Mouse (Mus musculus) E14TG2a.4 (cell line): ENCODE measurements around the gene Hmgcs2.

Experiments
- CTCF ChIP-seq: conservative IDR thresholded peaks from 2 replicates; pipeline ENCODE4 v1.5.1; 2014; ENCODE audit warnings: low read length
- POU5F1 ChIP-seq: IDR thresholded peaks from 2 replicates; pipeline ENCODE4 v1.6.1; 2014; ENCODE audit warnings: low read length, borderline replicate concordance

DNA sequence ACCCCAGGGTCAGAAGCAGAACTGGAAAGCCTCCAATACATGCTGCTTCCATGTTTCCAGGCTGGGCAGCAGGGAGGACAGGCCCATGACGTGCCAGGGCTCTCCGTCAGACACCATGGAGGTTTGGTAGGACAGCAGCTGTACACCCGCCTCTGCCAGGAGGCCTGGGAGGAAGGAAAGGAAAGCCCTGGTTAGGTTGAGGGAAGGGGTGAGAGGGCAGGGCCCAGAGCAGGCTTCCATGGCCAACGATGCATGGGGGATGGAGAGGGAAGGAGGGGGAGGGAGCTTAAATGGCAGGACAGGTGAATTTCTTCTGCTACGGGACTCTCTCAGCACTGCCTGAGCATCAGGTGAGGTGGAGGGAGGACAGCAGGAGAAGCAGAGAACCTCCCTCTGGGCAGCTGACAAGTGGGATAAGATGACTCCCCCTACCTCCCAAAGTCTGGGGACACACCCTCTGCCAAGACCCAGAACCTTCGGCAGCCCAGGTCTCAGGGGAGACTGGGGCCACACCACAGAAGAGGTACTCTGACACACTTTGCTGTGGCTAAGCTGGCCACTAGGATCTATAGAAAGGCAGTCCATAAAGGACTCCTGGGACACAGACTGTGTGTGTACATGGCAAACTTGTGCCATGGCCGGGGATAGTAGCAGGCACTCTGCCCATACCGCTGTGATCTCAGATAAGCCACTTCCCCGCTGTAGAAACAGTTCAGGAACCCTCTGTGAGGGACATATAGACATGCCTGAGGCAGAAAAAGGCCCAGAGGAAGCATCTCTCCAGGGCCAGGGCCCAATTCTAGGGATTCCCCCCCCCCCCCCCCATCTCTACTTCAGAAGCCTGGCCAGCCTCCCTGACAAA lies 33.3 kb downstream of the Hmgcs2 start:
- TF ChIP-seq CTCF (no peak; the same call in 1 of the 2 replicates), POU5F1 (no peak)
